Mouse (Mus musculus): ENCODE measurements around the gene Cyp1a1. TPM values are rescaled to one million over a fixed set of nuclear protein-coding genes. Genes with fewer than 3 reads are reported as not detected.

The Cyp1a1 gene
- polyA plus RNA-seq, 1 experiment from 2014 or later = not detected

- under 1% methylated on average over 67 of the region's 85 CpGs for WGBS
- Histone ChIP-seq H3K9ac (peak overlapping the region; percentile 100), H3K4me1 (replicated peaks) (peaks cover 48% of the 10 kb centered on the region), H3K9me3 (replicated peaks) (no peaks in the 10 kb centered on the region), H3K4me2 (peak overlapping the region; percentile 90), H3K36me3 (peaks cover 5% of the 10 kb centered on the region; the same call in 1 of the 2 replicates), H3K27ac (ENCODE audit: poor library complexity, severe bottlenecking) (peak overlapping the region; percentile 96), H3K4me3 (peak overlapping the region; percentile 98), H3K27me3 (replicated peaks) (no peaks in the 10 kb centered on the region)
- peak; percentile 89 for ATAC-seq (ENCODE audit: insufficient number of reproducible peaks, low FRiP score)
Observed at GRCm38 (mm10) chr9:57644944-57645893, 42.5 kb upstream of the Cyp1a1 start.

GRCm38 (mm10) chr9:57646551-57647103, 41.1 kb upstream of the Cyp1a1 start:
- ATAC-seq (ENCODE audit: insufficient number of reproducible peaks, low FRiP score) = no peak
- Histone ChIP-seq H3K9ac (no peak overlapping the region), H3K9me3 (replicated peaks) (no peaks in the 10 kb centered on the region), H3K27ac (ENCODE audit: poor library complexity, severe bottlenecking) (no peak overlapping the region), H3K27me3 (replicated peaks) (peaks cover 2% of the 10 kb centered on the region; the same call in 1 of the 2 replicates), H3K4me1 (replicated peaks) (peaks cover 40% of the 10 kb centered on the region), H3K36me3 (peaks cover 5% of the 10 kb centered on the region; the same call in 1 of the 2 replicates), H3K4me2 (no peak overlapping the region), H3K4me3 (no peak overlapping the region)
- 70% methylated on average over 12 of the region's 12 CpGs for WGBS

- Histone ChIP-seq H3K9ac (no peak overlapping the region), H3K27me3 (replicated peaks) (peaks cover 10% of the 10 kb centered on the region; the same call in 1 of the 2 replicates), H3K27ac (ENCODE audit: poor library complexity, severe bottlenecking) (no peak overlapping the region), H3K4me3 (no peak overlapping the region), H3K4me1 (replicated peaks) (peaks cover 34% of the 10 kb centered on the region), H3K36me3 (peaks cover under 1% of the 10 kb centered on the region; the same call in 1 of the 2 replicates), H3K4me2 (no peak overlapping the region), H3K9me3 (replicated peaks) (no peaks in the 10 kb centered on the region)
- ATAC-seq (ENCODE audit: insufficient number of reproducible peaks, low FRiP score) = no peak
- WGBS = 68% methylated on average over 4 of the region's 4 CpGs
Observed at GRCm38 (mm10) chr9:57647286-57648108, 40.2 kb upstream of the Cyp1a1 start.

- H3K4me2 ChIP-seq = no peak overlapping the region
- no peak overlapping the region for H3K9ac ChIP-seq
- H3K36me3 ChIP-seq = no peaks in the 10 kb centered on the region
- H3K4me1 ChIP-seq (replicated peaks) = peaks cover 18% of the 10 kb centered on the region
- H3K9me3 ChIP-seq (replicated peaks) = no peaks in the 10 kb centered on the region
- H3K27ac ChIP-seq (ENCODE audit: poor library complexity, severe bottlenecking) = no peak overlapping the region
- H3K4me3 ChIP-seq = no peak overlapping the region
- WGBS = 84% methylated on average over 6 of the region's 6 CpGs
- peaks cover 32% of the 10 kb centered on the region for H3K27me3 ChIP-seq (replicated peaks)
- ATAC-seq (ENCODE audit: insufficient number of reproducible peaks, low FRiP score) = no peak
Observed at GRCm38 (mm10) chr9:57650130-57650785, 37.5 kb upstream of the Cyp1a1 start.

GRCm38 (mm10) chr9:57650786-57651311, 36.9 kb upstream of the Cyp1a1 start:
- ATAC-seq (ENCODE audit: insufficient number of reproducible peaks, low FRiP score) = no peak
- Histone ChIP-seq H3K9ac (no peak overlapping the region), H3K4me3 (no peak overlapping the region), H3K36me3 (no peaks in the 10 kb centered on the region), H3K4me2 (no peak overlapping the region), H3K9me3 (replicated peaks) (no peaks in the 10 kb centered on the region), H3K27me3 (replicated peaks) (peaks cover 32% of the 10 kb centered on the region), H3K27ac (ENCODE audit: poor library complexity, severe bottlenecking) (no peak overlapping the region), H3K4me1 (replicated peaks) (peaks cover 15% of the 10 kb centered on the region)
- 34% methylated on average over 6 of the region's 6 CpGs for WGBS

GRCm38 (mm10) chr9:57652351-57652750, 35.4 kb upstream of the Cyp1a1 start:
- Histone ChIP-seq H3K36me3 (no peaks in the 10 kb centered on the region), H3K9me3 (replicated peaks) (no peaks in the 10 kb centered on the region), H3K27ac (ENCODE audit: poor library complexity, severe bottlenecking) (no peak overlapping the region), H3K9ac (no peak overlapping the region), H3K27me3 (replicated peaks) (peaks cover 35% of the 10 kb centered on the region), H3K4me3 (no peak overlapping the region), H3K4me1 (replicated peaks) (peaks cover 18% of the 10 kb centered on the region), H3K4me2 (no peak overlapping the region)
- 77% methylated on average over 9 of the region's 9 CpGs for WGBS
- ATAC-seq (ENCODE audit: insufficient number of reproducible peaks, low FRiP score) = no peak

- no peak overlapping the region for H3K4me3 ChIP-seq
- peaks cover 35% of the 10 kb centered on the region for H3K27me3 ChIP-seq (replicated peaks)
- no peaks in the 10 kb centered on the region for H3K36me3 ChIP-seq
- peaks cover 16% of the 10 kb centered on the region for H3K4me1 ChIP-seq (replicated peaks)
- ATAC-seq (ENCODE audit: insufficient number of reproducible peaks, low FRiP score) = no peak
- 62% methylated on average over 3 of the region's 3 CpGs for WGBS
- no peak overlapping the region for H3K27ac ChIP-seq (ENCODE audit: poor library complexity, severe bottlenecking)
- H3K9ac ChIP-seq = no peak overlapping the region
- no peaks in the 10 kb centered on the region for H3K9me3 ChIP-seq (replicated peaks)
- no peak overlapping the region for H3K4me2 ChIP-seq
Observed at GRCm38 (mm10) chr9:57652855-57653254, 34.9 kb upstream of the Cyp1a1 start.

- Histone ChIP-seq H3K4me3 (no peak within 1 kb of the TSS), H3K4me2 (no peak within 1 kb of the TSS), H3K4me1 (replicated peaks) (peaks cover 15% of the 10 kb centered on the region), H3K27ac (ENCODE audit: poor library complexity, severe bottlenecking) (no peak within 1 kb of the TSS), H3K27me3 (replicated peaks) (peaks cover 35% of the 10 kb centered on the region), H3K9me3 (replicated peaks) (no peaks in the 10 kb centered on the region), H3K9ac (no peak within 1 kb of the TSS), H3K36me3 (no peaks in the 10 kb centered on the region)
- no peak for ATAC-seq (ENCODE audit: insufficient number of reproducible peaks, low FRiP score)
- WGBS = 60% methylated on average over 5 of the region's 5 CpGs
Observed at GRCm38 (mm10) chr9:57653283-57653682, 34.4 kb upstream of the Cyp1a1 start, which contains the start of gene Csk. TSS of gene Csk (minus strand) at chr9:57653631.

GRCm38 (mm10) chr9:57654966-57655365, 32.8 kb upstream of the Cyp1a1 start:
- ATAC-seq (ENCODE audit: insufficient number of reproducible peaks, low FRiP score) = no peak

GRCm38 (mm10) chr9:57655749-57656148, 32.0 kb upstream of the Cyp1a1 start:
- no peak overlapping the region for H3K4me3 ChIP-seq
- H3K9me3 ChIP-seq (replicated peaks) = no peaks in the 10 kb centered on the region
- peak overlapping the region; percentile 39 for H3K9ac ChIP-seq
- 4% methylated on average over 11 of the region's 11 CpGs for WGBS
- peaks cover 13% of the 10 kb centered on the region for H3K4me1 ChIP-seq (replicated peaks)
- peak overlapping the region; percentile 55 for H3K4me2 ChIP-seq
- peak; percentile 78 for ATAC-seq (ENCODE audit: insufficient number of reproducible peaks, low FRiP score)
- no peaks in the 10 kb centered on the region for H3K36me3 ChIP-seq
- no peak overlapping the region for H3K27ac ChIP-seq (ENCODE audit: poor library complexity, severe bottlenecking)
- peaks cover 35% of the 10 kb centered on the region for H3K27me3 ChIP-seq (replicated peaks)

More at GRCm38 (mm10) chr9:57654966-57655365, 32.8 kb upstream of the Cyp1a1 start:
- H3K27ac ChIP-seq (ENCODE audit: poor library complexity, severe bottlenecking) = no peak overlapping the region
- 77% methylated on average over 1 of the region's 1 CpGs for WGBS
- H3K9me3 ChIP-seq (replicated peaks) = no peaks in the 10 kb centered on the region
- no peak overlapping the region for H3K4me3 ChIP-seq
- H3K4me2 ChIP-seq = no peak overlapping the region
- H3K36me3 ChIP-seq = no peaks in the 10 kb centered on the region
- no peak overlapping the region for H3K9ac ChIP-seq
- H3K4me1 ChIP-seq (replicated peaks) = peaks cover 15% of the 10 kb centered on the region
- peaks cover 35% of the 10 kb centered on the region for H3K27me3 ChIP-seq (replicated peaks)

All from heart, embryonic 12.5 days (tissue).